Mouse (Mus musculus): ENCODE measurements around the gene Vmn1r31. TPM values are rescaled to one million over a fixed set of nuclear protein-coding genes. Genes with fewer than 3 reads are reported as not detected.

Gene Vmn1r31
- total RNA-seq (2021) = not detected
- long read RNA-seq, experiment 1 = 0 reads
- long read RNA-seq, experiment 2 = 0 reads

GRCm38 (mm10) chr6:58475230-58475629 is at the start of gene Vmn1r31:
Gene Vmn1r31, minus strand, starts transcription at chr6:58475330.
- DNase-seq (ENCODE audit: low spot score in 2 of 2) = no peak

GRCm38 (mm10) chr6:58443285-58443684 is 31.8 kb downstream of the Vmn1r31 start, which contains the start of gene Vmn1r30:
Gene Vmn1r30, minus strand, starts transcription at chr6:58443385.
- DNase-seq (ENCODE audit: low spot score in 2 of 2) = no peak

Other genes with a start within 250 kb of the Vmn1r31 start
- gene Vmn1r28, start 213.3 kb downstream of the Vmn1r31 start, total RNA-seq (2021) = not detected
- gene Vmn1r29, start 173.8 kb downstream of the Vmn1r31 start, total RNA-seq (2021) = not detected
- not detected for gene Vmn1r30, start 31.9 kb downstream of the Vmn1r31 start, total RNA-seq (2021)
- 10 to 100 TPM; 17.2 to 20.0 TPM for gene Abcg2, start 109.2 kb upstream of the Vmn1r31 start, total RNA-seq (2021)